Mouse (Mus musculus): ENCODE results near the gene Mnat1. TPM values are rescaled to one million over a fixed set of nuclear protein-coding genes. Genes with fewer than 3 reads are reported as not detected.
"Not testable (repeated sequence)": the region's sequence is repeated elsewhere in the genome, so short reads cannot be mapped to it uniquely, and the experiment has no call there.

Gene Mnat1
- polyA plus RNA-seq, 1 experiment from 2014 or later = 18.4 TPM

DNA sequence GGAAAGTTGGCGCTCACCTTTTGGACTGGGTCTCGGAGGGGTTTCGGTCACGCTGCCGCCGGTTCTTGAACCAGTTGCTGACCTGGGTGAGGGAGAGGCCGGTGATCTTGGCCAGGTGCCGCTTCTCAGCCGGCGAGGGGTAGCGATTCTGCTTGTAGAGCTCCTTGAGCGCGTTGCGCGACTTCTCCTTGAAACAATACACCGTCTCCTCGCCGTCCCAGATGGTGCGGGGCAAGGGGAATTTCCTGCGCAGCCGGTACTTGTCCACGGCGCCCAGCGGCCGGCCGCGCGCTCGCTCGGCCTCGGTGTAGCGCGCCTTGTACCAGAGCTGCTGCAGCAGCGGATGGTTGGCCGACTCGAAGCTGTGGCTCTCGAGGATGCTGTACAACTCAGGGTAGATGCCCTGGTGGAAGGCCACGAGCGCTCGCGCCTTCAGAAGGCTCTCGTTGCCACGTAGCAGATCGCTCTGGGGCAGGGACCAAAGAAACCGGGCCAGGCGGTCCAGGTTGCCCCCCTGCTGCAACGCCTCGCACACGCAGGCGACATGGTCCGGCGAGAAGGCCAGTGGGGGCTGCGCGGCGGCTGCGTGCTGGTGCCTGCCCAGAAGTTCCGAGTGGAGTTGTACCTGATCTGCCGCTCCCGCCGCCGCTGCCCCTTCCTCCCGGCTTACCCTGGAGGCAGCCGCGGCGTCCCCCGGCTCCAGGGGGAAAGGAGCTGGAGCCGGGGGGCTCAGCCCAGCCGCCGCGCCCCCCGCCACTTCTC lies 11.0 kb upstream of the Mnat1 start:
- peaks cover 8% of the 10 kb centered on the region for H3K4me1 ChIP-seq (ENCODE audit: control insufficient read depth, insufficient read depth, low read length)
- peak overlapping the region; percentile 99 for H3K4me2 ChIP-seq (ENCODE audit: low read length)
- no peak overlapping the region for H3K27ac ChIP-seq (ENCODE audit: low read length)
- under 1% methylated on average over 64 of the region's 71 CpGs for WGBS
- H3K27me3 ChIP-seq (ENCODE audit: control insufficient read depth, insufficient read depth, low read depth, low read length) = peaks cover 4% of the 10 kb centered on the region
- H3K36me3 ChIP-seq (ENCODE audit: control insufficient read depth, insufficient read depth, low read length) = no peaks in the 10 kb centered on the region
- ATAC-seq = peak; percentile 73
- H3K9me3 ChIP-seq (replicated peaks; ENCODE audit: control insufficient read depth, low read length, poor library complexity, severe bottlenecking) = no peaks in the 10 kb centered on the region
- H3K4me3 ChIP-seq (ENCODE audit: low read depth, low read length) = peak overlapping the region; percentile 52
- peak overlapping the region; percentile 68 for H3K9ac ChIP-seq (ENCODE audit: low read depth, low read length)

GRCm38 (mm10) chr12:73113196-73113595 lies 10.3 kb upstream of the Mnat1 start, which contains the start of gene Six4:
Gene Six4, minus strand, starts transcription at chr12:73113456.
- H3K4me1 ChIP-seq (ENCODE audit: control insufficient read depth, insufficient read depth, low read length) = peaks cover 8% of the 10 kb centered on the region
- ATAC-seq = peak; percentile 83
- peak within 1 kb of the TSS; percentile 99 for H3K4me2 ChIP-seq (ENCODE audit: low read length)
- no peaks in the 10 kb centered on the region for H3K36me3 ChIP-seq (ENCODE audit: control insufficient read depth, insufficient read depth, low read length)
- H3K27me3 ChIP-seq (ENCODE audit: control insufficient read depth, insufficient read depth, low read depth, low read length) = peaks cover 4% of the 10 kb centered on the region
- no peaks in the 10 kb centered on the region for H3K9me3 ChIP-seq (replicated peaks; ENCODE audit: control insufficient read depth, low read length, poor library complexity, severe bottlenecking)
- peak within 1 kb of the TSS; percentile 52 for H3K4me3 ChIP-seq (ENCODE audit: low read depth, low read length)
- peak within 1 kb of the TSS; percentile 68 for H3K9ac ChIP-seq (ENCODE audit: low read depth, low read length)
- no peak within 1 kb of the TSS for H3K27ac ChIP-seq (ENCODE audit: low read length)
- under 1% methylated on average over 19 of the region's 20 CpGs for WGBS

DNA sequence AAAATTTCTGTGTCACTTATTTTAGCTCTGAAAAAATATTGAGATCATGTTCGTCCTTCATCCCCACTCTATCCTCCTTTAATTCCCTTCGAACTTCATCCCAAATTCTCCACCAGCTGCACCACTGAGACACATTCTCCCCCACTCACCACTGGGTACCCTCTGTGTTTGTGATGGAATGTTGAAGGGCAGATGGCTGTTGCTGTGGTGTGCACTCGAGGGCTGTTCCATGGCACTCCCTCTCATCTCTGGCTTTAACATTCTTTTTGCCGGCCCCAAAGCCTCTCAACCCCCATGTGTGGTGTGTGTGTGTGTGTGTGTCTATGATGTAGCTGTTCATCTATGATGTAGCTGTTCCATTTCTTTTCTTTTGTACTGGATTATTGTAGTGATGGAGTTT lies 1.7 kb downstream of the Mnat1 start:
- Histone ChIP-seq H3K9ac (ENCODE audit: low read depth, low read length) (no peak overlapping the region), H3K27me3 (ENCODE audit: control insufficient read depth, insufficient read depth, low read depth, low read length) (no peaks in the 10 kb centered on the region), H3K36me3 (ENCODE audit: control insufficient read depth, insufficient read depth, low read length) (no peaks in the 10 kb centered on the region), H3K4me1 (ENCODE audit: control insufficient read depth, insufficient read depth, low read length) (peaks cover 11% of the 10 kb centered on the region), H3K4me3 (ENCODE audit: low read depth, low read length) (no peak overlapping the region), H3K4me2 (ENCODE audit: low read length) (no peak overlapping the region; the same call in 1 of the 2 replicates), H3K27ac (ENCODE audit: low read length) (no peak overlapping the region), H3K9me3 (replicated peaks; ENCODE audit: control insufficient read depth, low read length, poor library complexity, severe bottlenecking) (no peaks in the 10 kb centered on the region)
- ATAC-seq = no peak
- WGBS = 76% methylated on average over 4 of the region's 4 CpGs

DNA sequence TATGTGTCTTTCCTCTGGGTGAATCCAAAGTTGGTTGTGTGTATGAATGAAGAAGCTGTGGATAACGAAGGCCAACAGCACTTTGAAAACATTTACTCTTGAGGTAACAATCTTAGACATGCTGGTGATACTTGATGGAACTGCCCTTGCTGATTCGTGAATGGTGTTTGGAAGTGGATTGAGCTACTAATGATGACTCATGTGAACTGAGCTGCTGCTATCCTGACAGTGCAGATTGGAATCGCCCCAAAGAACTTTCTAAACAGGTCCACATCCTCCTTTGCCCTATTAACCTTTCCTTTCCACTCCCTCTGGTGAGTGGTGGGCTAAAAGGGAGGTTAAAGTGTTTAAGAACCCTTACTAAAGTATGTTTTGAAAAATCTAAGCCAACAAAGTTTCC lies 17.2 kb downstream of the Mnat1 start:
- WGBS = 91% methylated on average over 3 of the region's 3 CpGs
- ATAC-seq = no peak

GRCm38 (mm10) chr12:73147236-73147635 lies 23.7 kb downstream of the Mnat1 start:
- Histone ChIP-seq H3K4me3 (ENCODE audit: low read depth, low read length) (no peak overlapping the region), H3K27ac (ENCODE audit: low read length) (no peak overlapping the region), H3K36me3 (ENCODE audit: control insufficient read depth, insufficient read depth, low read length) (no peaks in the 10 kb centered on the region), H3K4me1 (ENCODE audit: control insufficient read depth, insufficient read depth, low read length) (no peaks in the 10 kb centered on the region), H3K9ac (ENCODE audit: low read depth, low read length) (no peak overlapping the region), H3K27me3 (ENCODE audit: control insufficient read depth, insufficient read depth, low read depth, low read length) (no peaks in the 10 kb centered on the region), H3K9me3 (replicated peaks; ENCODE audit: control insufficient read depth, low read length, poor library complexity, severe bottlenecking) (no peaks in the 10 kb centered on the region), H3K4me2 (ENCODE audit: low read length) (no peak overlapping the region)
- ATAC-seq = no peak
- WGBS = 74% methylated on average over 3 of the region's 3 CpGs

More for the DNA sequence above, 17.2 kb downstream of the Mnat1 start:
- no peaks in the 10 kb centered on the region for H3K4me1 ChIP-seq (ENCODE audit: control insufficient read depth, insufficient read depth, low read length)
- no peaks in the 10 kb centered on the region for H3K36me3 ChIP-seq (ENCODE audit: control insufficient read depth, insufficient read depth, low read length)
- H3K4me2 ChIP-seq (ENCODE audit: low read length) = no peak overlapping the region
- no peaks in the 10 kb centered on the region for H3K27me3 ChIP-seq (ENCODE audit: control insufficient read depth, insufficient read depth, low read depth, low read length)
- H3K4me3 ChIP-seq (ENCODE audit: low read depth, low read length) = no peak overlapping the region
- no peak overlapping the region for H3K27ac ChIP-seq (ENCODE audit: low read length)
- no peak overlapping the region for H3K9ac ChIP-seq (ENCODE audit: low read depth, low read length)
- no peaks in the 10 kb centered on the region for H3K9me3 ChIP-seq (replicated peaks; ENCODE audit: control insufficient read depth, low read length, poor library complexity, severe bottlenecking)

DNA sequence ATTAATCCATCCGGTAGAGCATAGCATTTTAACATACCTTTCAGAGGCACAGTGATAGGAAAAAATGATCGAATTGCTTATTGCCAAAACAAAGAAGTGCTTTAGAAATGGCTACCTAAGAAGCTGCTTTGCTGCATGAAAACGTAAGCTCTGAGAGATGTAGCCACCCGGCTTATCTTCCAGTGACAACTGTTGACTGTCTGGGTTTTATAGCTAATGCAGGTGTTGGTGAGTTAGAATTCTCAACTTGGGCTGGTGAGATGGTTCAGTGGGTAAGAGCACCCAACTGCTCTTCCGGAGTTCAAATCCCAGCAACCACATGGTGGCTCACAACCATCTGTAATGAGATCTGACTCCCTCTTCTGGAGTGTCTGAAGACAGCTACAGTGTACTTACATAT lies 27.5 kb downstream of the Mnat1 start:
- not testable (repeated sequence) for H3K27ac ChIP-seq (ENCODE audit: low read length); H3K4me1 ChIP-seq (ENCODE audit: control insufficient read depth, insufficient read depth, low read length); H3K27me3 ChIP-seq (ENCODE audit: control insufficient read depth, insufficient read depth, low read depth, low read length); ATAC-seq; H3K4me2 ChIP-seq (ENCODE audit: low read length); H3K4me3 ChIP-seq (ENCODE audit: low read depth, low read length); H3K9me3 ChIP-seq (replicated peaks; ENCODE audit: control insufficient read depth, low read length, poor library complexity, severe bottlenecking); H3K9ac ChIP-seq (ENCODE audit: low read depth, low read length); H3K36me3 ChIP-seq (ENCODE audit: control insufficient read depth, insufficient read depth, low read length)
- 91% methylated on average over 5 of the region's 5 CpGs for WGBS

DNA sequence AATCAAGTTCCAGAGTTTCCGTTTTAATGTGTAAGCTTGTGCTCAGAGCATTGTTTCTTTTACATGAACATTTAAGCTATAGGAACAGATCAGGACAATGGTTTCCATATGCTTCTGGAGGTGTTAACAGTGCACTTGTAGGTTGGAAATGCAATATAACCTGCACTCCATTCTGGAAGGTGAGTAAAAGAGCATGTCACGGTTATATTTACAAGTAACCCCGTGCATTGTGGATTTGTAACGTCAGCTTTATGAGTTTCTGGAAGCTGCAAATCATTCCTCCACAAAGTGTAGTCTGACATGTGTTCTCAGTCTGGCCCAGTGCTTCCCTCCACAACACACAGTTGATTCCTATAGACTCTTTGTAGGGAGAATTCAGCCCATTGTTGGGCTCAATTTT lies 30.6 kb downstream of the Mnat1 start:
- no peaks in the 10 kb centered on the region for H3K9me3 ChIP-seq (replicated peaks; ENCODE audit: control insufficient read depth, low read length, poor library complexity, severe bottlenecking)
- no peak overlapping the region for H3K4me3 ChIP-seq (ENCODE audit: low read depth, low read length)
- H3K9ac ChIP-seq (ENCODE audit: low read depth, low read length) = no peak overlapping the region
- H3K4me1 ChIP-seq (ENCODE audit: control insufficient read depth, insufficient read depth, low read length) = no peaks in the 10 kb centered on the region
- no peaks in the 10 kb centered on the region for H3K27me3 ChIP-seq (ENCODE audit: control insufficient read depth, insufficient read depth, low read depth, low read length)
- ATAC-seq = no peak
- H3K27ac ChIP-seq (ENCODE audit: low read length) = no peak overlapping the region
- no peaks in the 10 kb centered on the region for H3K36me3 ChIP-seq (ENCODE audit: control insufficient read depth, insufficient read depth, low read length)
- no peak overlapping the region for H3K4me2 ChIP-seq (ENCODE audit: low read length)
- 93% methylated on average over 4 of the region's 4 CpGs for WGBS

DNA sequence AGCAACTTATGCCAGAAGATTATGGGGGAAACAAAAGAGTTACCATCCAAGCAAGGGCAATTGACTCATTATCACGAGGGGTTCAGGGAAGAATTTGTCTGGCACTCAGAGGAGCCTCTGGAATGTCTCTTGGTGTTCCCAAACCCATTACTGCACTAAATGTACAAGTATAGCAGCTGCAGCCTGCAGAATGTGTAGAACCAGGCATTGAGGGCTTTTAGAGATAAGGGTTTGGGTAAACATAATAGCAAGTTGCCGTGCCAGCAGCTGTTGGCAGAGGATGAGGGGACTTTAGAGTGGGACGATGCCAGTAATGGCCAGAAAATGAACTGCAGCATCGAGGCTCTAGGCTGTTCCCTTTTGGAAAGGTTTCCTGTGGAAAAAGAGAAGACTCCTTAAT lies 36.8 kb downstream of the Mnat1 start:
- H3K27me3 ChIP-seq (ENCODE audit: control insufficient read depth, insufficient read depth, low read depth, low read length) = no peaks in the 10 kb centered on the region
- no peaks in the 10 kb centered on the region for H3K4me1 ChIP-seq (ENCODE audit: control insufficient read depth, insufficient read depth, low read length)
- H3K9me3 ChIP-seq (replicated peaks; ENCODE audit: control insufficient read depth, low read length, poor library complexity, severe bottlenecking) = no peaks in the 10 kb centered on the region
- no peak overlapping the region for H3K27ac ChIP-seq (ENCODE audit: low read length)
- WGBS = 68% methylated on average over 4 of the region's 4 CpGs
- H3K36me3 ChIP-seq (ENCODE audit: control insufficient read depth, insufficient read depth, low read length) = no peaks in the 10 kb centered on the region
- no peak for ATAC-seq
- H3K4me2 ChIP-seq (ENCODE audit: low read length) = no peak overlapping the region
- H3K4me3 ChIP-seq (ENCODE audit: low read depth, low read length) = no peak overlapping the region
- no peak overlapping the region for H3K9ac ChIP-seq (ENCODE audit: low read depth, low read length)

GRCm38 (mm10) chr12:73162408-73163181 lies 39.1 kb downstream of the Mnat1 start:
- Histone ChIP-seq H3K4me1 (ENCODE audit: control insufficient read depth, insufficient read depth, low read length) (no peaks in the 10 kb centered on the region), H3K4me3 (ENCODE audit: low read depth, low read length) (no peak overlapping the region), H3K9ac (ENCODE audit: low read depth, low read length) (no peak overlapping the region), H3K36me3 (ENCODE audit: control insufficient read depth, insufficient read depth, low read length) (no peaks in the 10 kb centered on the region), H3K27me3 (ENCODE audit: control insufficient read depth, insufficient read depth, low read depth, low read length) (no peaks in the 10 kb centered on the region), H3K9me3 (replicated peaks; ENCODE audit: control insufficient read depth, low read length, poor library complexity, severe bottlenecking) (peaks cover 3% of the 10 kb centered on the region; the same call in 1 of the 2 replicates), H3K27ac (ENCODE audit: low read length) (no peak overlapping the region), H3K4me2 (ENCODE audit: low read length) (no peak overlapping the region)
- ATAC-seq = no peak
- 67% methylated on average over 13 of the region's 13 CpGs for WGBS
